Mouse (Mus musculus) right cerebral cortex, postnatal 36 days (tissue): Measurements from ENCODE around the gene Cd44.

Source experiments
- DNase-seq, 2 experiments: peaks; one replicate each; pipeline ENCODE4 v3.0.0; 2022; ENCODE audit warnings: low spot score in 2 of 2, mixed read lengths in 1 of 2

Cd44 gene

DNA sequence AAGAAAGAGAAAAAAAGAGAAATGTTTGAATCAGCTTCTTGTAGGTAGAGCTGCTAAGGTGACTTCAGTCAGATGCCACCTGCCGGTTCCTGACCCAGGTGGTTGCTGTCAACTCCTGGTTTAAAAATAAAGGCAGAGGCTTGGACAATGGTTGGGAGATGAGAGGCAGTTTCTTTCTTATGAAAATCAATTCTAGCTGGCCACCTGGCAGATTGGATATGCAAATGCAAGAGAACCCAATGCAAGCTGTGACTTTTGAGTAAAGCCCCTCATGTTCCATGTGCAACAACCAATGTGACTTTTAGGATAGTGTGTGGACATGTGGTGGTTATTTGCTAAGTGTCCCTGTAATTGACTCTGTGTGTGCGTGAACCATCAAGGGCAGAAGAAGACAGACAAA, 33.0 kb downstream of the Cd44 start:
- DNase-seq: no peak

DNA sequence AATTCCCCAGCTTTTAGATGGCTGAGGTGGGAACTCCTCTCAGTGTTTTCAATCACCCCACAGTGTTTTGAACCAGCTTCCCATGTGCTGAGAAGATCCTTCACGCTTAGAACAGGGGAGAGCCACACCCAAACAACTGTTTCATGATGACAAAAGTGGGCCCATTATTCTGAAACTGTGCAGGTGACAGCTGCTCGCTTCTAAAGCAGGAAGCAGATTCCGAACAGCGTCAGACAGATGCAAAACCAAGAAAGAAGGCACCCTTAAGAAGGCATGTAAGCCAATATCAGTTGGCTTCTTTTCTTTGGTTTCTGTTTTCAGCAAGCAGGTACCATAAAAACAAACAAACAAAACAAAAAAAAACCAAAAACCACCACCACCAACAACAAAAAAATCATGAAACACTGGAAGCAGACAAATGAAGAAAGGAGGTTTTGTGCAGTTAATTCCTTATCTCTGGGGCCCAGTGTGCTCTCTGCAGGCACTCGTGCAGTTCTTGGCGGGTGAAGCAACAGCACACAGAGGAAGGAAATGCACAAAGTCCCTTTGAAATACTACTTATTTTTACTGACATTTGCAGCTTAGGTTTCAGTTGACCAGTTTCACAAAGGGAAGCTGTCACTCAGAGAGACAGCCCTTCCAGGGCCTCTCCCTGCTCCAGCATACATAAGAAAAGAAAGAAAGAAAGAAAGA, 33.9 kb downstream of the Cd44 start:
- DNase-seq: no peak

DNA sequence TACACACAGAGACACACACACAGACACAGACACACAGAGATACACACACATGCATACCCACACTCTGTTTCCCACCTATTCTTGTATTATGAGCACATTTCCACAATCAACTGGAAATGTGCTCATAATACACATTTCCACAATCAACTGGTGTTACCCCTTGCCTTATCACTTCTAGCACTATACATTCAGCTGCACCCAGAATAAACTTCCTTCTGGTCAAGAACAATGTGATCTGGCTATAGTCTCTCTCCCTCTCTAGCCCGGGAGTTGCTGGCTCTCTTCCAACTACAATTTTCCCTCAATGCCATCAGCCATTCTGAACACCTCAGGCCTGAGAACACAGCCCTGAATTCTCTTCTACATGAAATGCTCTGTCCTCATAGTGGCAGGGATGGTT, 34.9 kb downstream of the Cd44 start:
- DNase-seq: no peak

DNA sequence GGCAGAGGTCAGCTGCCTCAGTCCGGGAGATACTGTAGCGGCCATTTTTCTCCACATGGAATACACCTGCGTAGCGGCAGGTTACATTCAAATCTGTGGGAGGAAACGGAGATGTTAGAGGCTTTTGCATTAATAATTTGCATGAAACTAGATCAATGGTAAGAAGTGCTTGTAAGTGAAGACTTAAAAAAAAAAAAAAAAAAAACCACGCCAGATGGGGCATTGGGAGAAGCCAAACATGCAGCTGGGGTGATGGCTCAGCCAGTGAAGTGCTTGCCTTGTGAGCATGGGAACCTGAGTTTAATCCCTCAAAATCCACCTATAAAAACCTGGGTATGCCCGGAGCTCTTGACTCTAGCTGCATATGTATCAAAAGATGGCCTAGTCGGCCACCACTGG, 36.1 kb downstream of the Cd44 start:
- no peak for DNase-seq

DNA sequence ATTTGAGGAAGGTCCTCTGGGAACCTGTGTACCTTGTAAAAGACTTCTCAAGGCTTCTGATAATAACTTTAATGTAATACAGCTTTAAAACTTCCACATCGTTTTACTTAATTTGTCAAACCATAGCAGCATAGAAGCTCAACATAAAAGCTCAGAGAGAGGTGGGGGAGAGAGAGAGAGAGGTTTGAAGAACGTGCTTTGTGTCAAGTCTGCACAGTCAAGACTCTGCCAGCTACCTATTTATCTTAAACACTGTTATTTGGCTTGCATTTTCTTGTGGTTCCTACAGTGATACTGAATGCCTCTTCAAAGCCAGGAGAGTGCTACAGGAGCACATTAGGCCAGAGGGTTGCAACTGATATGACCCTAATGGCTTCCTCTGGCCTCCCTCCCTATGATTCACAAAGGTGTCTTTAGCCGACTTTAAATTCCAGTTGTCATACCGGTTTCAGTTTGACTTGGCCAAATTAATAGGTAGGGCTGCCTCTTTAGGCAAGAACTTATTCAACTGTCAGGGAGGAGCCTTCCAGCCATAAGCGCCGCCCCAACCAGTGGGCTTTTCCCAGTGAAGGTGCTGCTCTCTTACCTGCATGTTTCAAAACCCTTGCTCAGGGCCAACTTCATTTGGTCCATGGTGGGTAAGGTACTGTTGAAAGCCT, 36.6 kb downstream of the Cd44 start:
- no peak for DNase-seq

DNA sequence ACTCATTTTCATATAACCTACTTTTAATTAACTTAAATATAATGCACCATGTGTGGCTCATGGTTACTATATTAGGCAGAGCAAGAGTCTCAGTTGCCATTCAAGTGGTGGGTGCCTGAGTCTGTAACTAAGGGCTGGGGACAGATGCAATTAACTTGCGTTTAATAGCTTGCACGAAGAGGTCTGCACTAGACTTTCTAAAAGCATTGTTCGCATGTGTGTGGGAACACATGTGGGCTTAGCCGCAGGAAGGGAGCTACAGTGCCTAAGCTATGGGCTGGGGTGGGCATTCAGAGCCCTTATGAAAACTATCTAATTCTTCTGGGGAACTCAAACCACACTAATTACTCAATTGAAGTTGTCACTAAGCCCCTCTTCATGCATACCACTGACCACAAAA, 37.4 kb downstream of the Cd44 start:
- no peak for DNase-seq

DNA sequence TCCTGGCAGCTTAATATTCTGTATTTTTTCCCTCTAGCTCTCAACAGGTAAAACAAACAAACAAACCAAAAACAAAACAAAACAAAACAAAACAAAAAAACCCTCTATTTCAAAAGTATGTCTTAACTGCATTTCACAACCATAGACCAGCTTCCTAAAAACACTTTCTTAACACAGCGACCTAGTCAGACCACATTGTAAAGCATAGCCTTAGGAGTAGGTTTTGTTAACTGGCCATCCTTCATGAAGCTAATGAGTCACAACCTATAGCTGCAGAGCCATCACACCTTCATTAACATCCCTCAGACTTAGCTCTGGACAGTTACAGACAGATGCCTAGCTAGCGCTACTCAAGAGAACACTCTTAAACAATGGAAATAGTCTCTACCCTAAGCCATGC, 37.9 kb downstream of the Cd44 start:
- no peak for DNase-seq

DNA sequence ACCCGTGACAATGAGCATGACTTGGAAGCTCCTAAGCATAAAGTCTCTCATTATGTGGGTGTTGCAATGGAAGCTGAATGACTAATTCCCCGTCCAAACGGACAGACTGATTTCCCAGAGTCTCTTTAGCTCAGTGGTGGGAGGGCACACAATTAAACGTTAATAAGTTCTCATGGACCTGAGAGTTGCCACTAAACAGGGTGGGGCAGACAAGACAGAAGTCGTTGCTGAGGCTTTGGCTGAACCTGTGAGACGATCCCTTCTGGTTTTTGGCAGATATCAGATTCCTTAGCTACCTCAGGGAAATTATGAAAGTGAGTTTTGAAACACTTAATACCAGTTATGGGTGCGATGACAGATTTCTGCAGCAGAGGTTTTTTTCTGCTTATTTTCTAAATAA, 38.8 kb downstream of the Cd44 start:
- DNase-seq: no peak

DNA sequence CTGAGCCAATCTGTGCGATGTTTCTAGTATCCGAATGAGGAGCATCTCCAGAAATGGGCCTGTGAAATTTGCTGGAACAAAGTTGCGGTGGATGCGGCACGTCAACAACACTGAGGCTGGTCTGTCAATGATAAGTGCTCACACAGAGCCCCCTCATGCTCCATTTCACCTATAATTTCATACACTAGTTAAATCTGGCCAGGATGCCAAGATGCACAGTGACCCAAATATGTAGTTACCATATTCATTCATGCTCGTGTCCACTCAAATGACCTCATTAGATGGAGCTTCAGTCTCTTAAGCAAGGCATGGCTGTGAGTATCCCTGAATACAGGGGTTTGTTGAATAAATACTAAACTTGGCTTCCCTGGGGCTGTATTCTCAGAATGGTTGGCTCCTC, 43.2 kb downstream of the Cd44 start:
- no peak for DNase-seq

DNA sequence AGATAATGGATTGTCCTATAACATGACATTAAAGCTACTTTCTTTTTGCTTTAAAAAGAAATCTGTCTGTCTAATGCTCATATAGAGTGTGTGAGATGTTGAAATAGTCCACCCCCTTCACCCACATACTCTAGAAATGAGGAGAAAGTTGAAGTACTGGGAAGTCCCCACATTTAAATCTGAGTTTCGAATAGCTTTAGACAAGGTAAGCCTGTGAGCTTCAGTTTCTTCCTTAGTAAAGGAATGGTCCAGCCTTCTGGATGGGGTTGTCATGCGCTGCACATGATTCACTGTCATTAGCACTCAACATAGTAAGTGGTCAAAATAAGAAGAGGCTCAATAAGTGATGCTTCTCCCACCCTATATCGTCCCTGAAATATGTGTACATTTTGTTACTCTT, 48.2 kb downstream of the Cd44 start:
- no peak for DNase-seq

DNA sequence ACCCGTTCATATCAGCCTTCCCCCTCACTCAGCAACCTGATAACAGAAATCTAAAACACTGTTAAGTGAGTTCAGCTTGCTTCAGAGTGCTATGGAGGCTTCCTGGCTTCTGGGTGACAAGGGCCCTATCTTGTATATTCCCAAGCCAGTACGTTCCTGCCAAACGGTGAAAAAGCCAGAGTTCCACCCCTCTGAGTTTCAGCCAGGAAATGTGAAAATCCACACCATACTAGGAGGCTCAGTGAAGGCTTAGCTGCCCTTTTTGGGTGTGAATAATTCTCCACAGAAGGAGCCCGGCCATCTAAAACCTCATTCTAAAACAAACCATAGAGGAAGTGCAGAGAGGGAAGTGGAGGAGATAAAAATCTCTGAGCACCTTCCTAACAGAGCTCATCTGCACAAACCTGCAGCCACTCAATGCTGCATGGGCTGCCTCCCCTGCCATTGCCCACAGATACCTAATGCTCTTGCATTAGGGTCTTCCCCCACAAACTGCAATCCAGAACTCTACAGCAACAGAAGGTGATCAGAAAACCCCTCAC, 49.5 kb downstream of the Cd44 start:
- no peak for DNase-seq

DNA sequence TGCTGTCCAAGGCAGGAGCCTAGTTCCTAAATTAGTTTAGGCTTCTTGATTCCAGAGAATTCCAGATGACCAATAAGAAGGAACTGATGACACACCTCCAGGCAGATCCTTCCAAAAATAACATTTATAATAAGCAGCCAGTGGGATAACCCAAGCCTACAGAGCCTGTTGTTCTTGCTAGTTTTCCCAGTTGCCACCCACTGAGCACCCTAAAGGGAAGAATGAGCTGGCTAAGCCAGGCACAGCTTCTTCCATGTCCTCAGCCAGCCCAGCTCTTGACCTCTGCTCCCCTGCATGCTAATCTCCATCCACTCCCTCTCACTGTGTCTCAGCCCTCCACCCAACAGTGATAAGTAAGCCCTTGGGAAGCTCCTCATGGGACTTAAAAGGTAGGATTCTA, 51.4 kb downstream of the Cd44 start:
- DNase-seq: no peak

DNA sequence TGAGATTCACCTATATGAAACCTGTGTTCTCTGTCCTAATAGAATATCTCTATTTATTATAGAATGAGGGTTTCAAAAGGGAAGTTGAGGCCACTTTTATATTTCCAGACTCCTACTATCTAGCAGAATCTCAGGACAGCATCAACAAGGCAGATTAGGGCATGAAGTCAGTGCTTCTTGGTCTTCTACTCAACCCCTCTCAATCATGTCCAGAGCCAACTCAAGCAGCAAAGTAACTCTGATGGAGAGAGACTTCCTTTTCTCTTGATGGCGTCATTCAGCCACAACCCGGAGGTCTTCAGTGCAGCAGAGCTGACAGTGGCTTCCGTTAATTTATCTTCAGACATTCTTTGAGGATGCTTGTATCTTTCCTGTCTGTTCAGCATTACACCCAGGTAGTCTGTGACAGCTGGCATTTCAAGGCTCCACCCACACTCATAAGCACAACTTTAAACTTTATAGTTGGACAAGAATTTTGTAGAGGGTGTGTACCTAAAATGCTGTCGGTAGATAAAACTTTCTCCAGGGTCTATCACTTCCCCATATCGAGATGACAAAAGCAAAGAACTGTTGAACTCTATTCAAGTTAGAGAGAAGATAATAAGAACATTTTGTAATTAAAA, 52.5 kb downstream of the Cd44 start:
- DNase-seq: no peak

DNA sequence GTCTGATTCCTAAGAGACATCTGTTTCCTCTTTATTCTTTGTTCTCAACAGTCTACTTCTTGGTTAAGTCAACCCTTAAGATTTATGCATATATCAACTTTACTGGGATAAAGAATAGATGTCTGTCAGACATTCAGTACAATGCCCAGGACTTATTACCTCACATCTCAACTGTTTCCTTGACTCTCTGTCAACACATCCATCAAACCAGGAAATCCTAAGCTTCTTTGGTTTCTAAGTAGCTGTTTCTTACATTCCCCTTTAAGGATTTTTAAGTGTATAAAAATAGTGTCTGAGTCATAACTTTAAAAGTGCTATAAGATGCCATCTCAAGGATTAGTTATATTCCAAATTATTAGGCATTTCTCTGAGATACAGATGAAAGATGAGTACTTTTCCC, 60.2 kb downstream of the Cd44 start:
- no peak for DNase-seq

DNA sequence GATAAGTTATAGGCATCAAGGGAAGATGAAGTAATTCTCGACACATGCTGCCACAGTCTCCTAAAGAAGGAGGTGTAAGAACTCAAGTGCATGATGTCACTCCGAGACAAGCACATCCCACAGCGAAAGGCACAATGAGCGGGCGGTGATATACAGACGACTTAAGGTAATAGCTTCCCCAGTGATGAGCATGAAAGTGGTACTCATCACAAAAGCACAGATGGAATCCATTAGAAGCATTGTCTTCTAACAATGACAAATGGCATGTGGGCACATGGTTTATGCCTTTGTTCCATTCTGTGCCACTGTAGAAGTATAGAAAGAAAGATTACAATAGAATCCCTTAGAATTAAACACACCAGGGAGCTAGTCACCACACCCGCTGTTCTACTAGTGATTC, 63.3 kb downstream of the Cd44 start:
- DNase-seq: no peak

DNA sequence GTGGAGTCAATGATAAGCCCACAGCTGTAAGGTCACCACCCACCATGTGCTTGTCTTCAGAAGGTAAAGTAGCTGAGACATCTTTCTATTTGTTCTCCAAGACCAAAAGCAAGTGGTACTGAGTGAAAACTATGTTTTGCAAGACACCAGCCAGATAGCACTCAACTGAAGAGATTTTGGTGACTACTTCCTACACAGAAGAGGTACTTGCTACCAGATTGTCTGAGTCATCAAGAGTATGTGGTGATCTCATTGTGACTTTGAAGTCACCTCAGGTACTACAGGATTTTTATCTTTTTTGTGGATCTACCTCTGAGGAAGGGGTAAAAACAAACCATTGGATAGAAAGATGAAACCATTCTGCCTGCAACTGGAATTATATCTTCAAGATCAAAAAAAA, 69.9 kb downstream of the Cd44 start:
- DNase-seq: no peak

DNA sequence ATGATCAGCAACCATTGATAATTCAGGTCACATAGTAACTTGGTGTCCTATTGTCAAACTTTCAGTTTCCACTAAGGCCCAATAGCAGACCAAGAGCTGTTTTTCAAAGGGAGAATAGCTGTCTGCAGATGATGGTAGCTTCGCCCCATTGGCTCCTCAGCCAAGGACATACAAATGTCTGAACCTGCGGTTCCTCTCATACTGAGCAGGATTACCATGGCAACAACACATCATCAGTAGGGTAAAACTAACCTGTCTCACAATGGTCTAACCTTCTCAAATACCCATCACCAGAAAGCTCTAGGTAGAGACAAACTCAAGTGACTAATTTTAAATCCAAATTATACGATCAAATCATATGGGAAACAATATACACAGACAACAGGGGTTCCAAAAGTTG, 72.3 kb downstream of the Cd44 start:
- DNase-seq: peak in 1 of 2 experiments; percentile 45

DNA sequence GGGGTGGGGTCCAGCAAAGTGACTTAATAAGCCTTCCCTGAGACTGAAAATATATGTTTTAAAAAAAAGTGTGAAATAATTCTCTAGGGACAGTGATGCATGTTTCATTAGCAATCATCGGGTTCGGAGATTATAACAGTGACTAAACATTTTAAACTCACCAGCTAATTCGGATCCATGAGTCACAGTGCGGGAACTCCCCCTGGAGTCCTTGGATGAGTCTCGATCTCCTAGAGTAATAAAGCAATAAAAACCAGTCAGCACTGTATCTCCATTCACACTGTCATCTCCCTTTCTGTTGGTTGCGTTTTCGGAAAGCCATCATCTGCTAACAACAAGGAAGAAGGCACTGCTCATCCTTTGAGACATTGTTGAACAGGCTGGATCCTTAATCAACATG, 73.1 kb downstream of the Cd44 start:
- DNase-seq: no peak

DNA sequence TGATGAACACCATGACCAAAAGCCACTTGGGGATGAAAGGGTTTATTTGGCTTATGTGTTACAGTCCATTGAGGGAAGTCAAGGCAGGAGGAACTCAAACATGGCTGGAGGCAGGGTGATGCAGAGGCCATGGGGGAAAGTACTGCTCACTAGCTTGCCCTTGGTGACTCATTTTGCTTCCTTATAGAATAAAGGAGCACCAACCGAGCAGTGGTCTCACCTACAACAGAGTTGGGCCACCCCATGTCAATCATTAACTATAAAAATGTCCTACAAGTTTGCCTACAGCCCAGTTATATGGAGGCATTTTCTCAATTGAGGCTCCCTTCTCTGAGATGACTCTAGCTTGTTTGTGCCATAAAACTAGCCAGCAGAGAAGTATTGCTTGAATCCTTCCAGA, 73.6 kb downstream of the Cd44 start:
- DNase-seq: no peak

DNA sequence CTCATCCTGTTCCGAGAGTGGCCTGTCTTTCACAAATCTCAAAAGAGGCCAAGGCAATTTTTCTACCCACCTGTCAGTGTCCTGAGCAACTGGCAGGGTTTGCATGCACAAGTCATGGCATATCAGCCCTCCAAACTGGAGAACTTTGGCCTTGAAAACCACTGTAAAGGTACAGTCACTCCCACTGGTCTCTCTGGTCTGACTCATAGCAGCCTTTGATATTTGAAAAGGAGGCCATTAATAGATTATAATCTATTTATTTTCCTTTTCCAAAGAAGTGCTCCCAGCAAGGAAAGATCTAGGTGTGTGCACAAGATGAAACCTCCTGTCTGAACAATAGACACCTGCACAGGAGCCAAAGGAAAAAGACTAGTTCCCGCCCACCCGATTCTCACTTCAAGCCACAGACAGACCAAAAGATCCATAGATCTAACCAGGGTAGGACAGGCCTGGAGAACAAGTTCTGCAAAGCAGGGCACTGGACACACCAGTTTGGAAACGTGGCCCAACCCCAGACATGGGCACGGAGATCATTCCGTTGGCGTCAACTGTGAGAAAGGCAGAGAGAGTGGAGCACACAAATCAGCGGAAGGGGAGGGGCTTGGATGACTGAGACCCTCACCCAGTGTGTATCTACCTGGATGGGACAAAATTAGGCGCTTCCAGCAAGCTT, 75.4 kb downstream of the Cd44 start:
- no peak for DNase-seq

DNA sequence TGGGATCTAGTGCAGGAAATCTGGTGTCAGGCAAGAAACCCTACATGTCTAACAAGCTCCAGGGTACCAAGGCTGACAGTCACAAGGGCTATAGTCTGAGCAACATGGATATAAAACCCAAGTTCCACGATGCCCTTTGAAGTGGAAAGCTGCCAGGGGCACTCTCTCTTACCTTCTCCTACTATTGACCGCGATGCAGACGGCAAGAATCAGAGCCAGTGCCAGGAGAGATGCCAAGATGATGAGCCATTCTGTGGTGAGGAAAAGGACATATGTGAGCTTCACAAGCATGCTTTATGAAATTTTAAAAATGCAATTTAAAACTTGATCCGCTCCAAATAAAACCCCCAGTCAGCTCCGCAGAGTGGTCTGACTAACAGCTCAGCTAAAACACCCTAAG, 79.4 kb downstream of the Cd44 start:
- no peak for DNase-seq

DNA sequence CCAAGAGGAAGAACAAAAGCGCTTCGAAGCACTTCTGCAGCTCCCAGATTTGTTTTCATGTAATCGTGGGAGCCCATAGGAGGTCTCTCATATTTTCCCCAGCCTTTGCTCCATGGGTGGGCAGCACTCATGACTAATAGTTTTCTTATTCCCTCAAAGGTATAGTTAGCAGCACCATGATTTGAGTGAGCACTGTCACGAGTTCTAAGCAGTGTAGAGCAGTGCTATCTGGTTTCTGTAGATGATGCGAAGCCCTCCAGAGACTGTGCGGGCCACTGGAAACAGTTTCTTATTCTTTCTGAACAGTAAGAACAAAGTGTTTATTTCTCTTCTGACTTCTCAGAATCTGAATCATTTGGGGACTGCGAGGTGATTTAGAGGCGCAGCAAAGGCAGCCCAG, 80.7 kb downstream of the Cd44 start:
- no peak for DNase-seq
